Mouse (Mus musculus) limb, embryonic 10.5 days (tissue): ENCODE results near the gene Lancl3. TPM values are rescaled to one million over a fixed set of nuclear protein-coding genes. Genes with fewer than 3 reads are reported as not detected.
A peak's percentile ranks its signal among the peaks of the same experiment; 100 is the strongest.
"Not testable (repeated sequence)": the region's sequence is repeated elsewhere in the genome, so short reads cannot be mapped to it uniquely, and the experiment has no call there.

Source experiments
- DNase-seq: peaks from one replicate; pipeline ENCODE4 v3.0.0-alpha.2; 2017; ENCODE audit warnings: low spot score
- H3K27ac ChIP-seq: fragments of 300-500 bp; sonication (generic); 2 replicates; pipeline ENCODE4 v1.5.1; 2016; ENCODE audit warnings: mild to moderate bottlenecking
- H3K27me3 ChIP-seq: fragments of 300-500 bp; sonication (generic); 2 replicates; pipeline ENCODE4 v1.6.1; 2016; ENCODE audit warnings: low read depth, mild to moderate bottlenecking; ENCODE audit not compliant: poor library complexity, severe bottlenecking
- H3K36me3 ChIP-seq: fragments of 300-500 bp; sonication (generic); 2 replicates; pipeline ENCODE4 v1.6.1; 2016; ENCODE audit warnings: mild to moderate bottlenecking, moderate library complexity
- H3K4me1 ChIP-seq: fragments of 300-500 bp; sonication (generic); 2 replicates; pipeline ENCODE4 v1.6.1; 2016
- H3K4me3 ChIP-seq: fragments of 300-500 bp; sonication (generic); 2 replicates; pipeline ENCODE4 v1.5.1; 2016; ENCODE audit warnings: mild to moderate bottlenecking, moderate library complexity
- H3K9me3 ChIP-seq: fragments of 300-500 bp; sonication (generic); replicated peaks from 2 replicates; pipeline ENCODE4 v1.6.1; 2016; ENCODE audit warnings: mild to moderate bottlenecking
- WGBS: fragments of 180-500 bp; shearing (Covaris S2); methylation state at CpG from one replicate; pipeline ENCODE4 v1.1.7; 2016; 5-methylcytosine and 5-hydroxymethylcytosine counted together
- polyA plus RNA-seq: library from polyadenylated mRNA; unstranded; fragments of >200 nt; fragmentation: Nextera tagmentation; extraction: Ambion mirVana; gene quantifications from 2 replicates; pipeline ENCODE4 v1.2.1, GENCODE M21; 2016

Gene Lancl3
- polyA plus RNA-seq, 1 experiment from 2014 or later, result 0.18 TPM

DNA sequence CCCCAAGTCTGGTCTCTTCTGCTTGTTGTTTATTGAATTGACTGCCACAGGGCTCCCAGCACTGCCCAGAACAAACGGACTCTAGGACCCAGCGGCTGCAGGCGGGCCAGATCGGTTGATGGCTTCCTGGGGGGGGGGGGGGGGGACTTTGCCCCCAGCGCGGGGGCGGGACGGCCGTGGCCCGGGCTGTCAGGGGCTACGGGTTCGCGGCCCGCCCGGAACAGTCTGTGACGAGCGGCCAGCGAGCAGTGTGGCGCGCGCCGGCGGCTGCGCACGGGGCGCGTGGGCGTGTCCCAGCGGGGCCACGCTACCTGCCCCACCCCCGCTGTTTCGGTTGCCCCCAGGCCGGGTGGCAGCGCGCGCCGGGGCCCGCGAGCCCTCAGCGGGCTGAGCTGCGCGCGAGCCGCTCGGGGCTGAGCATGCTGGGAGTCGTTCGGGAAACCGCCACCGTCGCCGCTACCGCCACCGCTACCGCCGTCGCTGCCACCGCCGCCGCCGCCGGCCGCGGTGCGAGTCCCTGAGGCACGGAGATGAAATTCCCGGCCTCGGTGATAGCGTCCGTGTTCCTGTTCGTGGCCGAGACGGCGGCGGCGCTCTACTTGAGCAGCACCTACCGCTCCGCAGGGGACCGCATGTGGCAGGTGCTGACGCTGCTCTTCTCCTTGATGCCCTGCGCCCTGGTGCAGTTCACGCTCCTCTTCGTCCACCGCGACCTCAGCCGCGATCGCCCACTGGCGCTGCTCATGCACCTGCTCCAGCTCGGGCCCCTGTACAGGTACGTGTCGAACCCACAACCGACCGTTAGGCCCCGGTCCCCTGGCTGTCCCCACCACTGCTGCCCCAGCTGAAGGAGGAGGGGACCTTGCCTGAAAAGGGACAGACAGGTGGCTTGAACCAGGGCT, 73.0 kb downstream of the Lancl3 start, which contains the start of gene Xk:
Gene Xk, plus strand, starts transcription at position 297 of the 902 bp plus-strand sequence.
- Histone ChIP-seq H3K4me1 (no peaks in the 10 kb centered on the region), H3K36me3 (no peaks in the 10 kb centered on the region), H3K9me3 (no peaks in the 10 kb centered on the region), H3K27me3 (peaks cover 13% of the 10 kb centered on the region), H3K4me3 (peak within 1 kb of the TSS; percentile 61), H3K27ac (peak within 1 kb of the TSS; percentile 79)
- WGBS, result 8% methylated on average over 52 of the region's 94 CpGs
- peak; percentile 74 for DNase-seq

DNA sequence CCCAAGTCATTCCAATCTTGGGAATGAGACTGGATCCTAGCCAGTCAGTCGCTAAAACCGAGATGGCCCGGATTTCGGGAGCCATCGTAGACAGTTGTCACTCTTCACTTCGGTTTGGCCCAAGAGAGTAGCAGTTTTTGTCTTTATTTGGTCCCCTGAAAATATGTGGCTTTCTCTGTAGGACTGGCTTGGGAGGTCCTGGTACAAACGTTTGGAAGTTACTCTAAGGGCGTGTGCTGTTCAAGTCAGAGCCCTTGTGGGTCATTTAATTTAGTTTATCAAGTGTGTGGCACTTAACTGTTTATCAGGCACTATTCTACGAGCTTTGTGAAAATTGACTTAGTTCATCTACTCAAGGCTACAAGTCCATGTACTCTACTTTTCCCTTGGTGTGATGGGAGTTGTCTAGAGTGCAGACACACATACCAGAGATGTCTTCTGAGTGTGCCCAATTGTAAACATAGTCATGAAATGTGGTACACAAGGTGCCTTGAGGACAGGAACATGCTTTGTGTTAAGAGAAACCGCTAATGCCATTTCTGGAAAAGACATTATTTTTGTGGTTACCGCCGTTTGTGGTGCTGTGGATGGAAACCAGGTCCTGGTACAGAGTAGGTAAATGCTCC, 73.8 kb downstream of the Lancl3 start:
- no peaks in the 10 kb centered on the region for H3K9me3 ChIP-seq
- H3K4me3 ChIP-seq, result peak overlapping the region; percentile 61
- H3K4me1 ChIP-seq, result no peaks in the 10 kb centered on the region
- no peak for DNase-seq
- no peak overlapping the region for H3K27ac ChIP-seq
- WGBS, result 57% methylated on average over 12 of the region's 12 CpGs
- H3K36me3 ChIP-seq, result no peaks in the 10 kb centered on the region
- peaks cover 13% of the 10 kb centered on the region for H3K27me3 ChIP-seq

DNA sequence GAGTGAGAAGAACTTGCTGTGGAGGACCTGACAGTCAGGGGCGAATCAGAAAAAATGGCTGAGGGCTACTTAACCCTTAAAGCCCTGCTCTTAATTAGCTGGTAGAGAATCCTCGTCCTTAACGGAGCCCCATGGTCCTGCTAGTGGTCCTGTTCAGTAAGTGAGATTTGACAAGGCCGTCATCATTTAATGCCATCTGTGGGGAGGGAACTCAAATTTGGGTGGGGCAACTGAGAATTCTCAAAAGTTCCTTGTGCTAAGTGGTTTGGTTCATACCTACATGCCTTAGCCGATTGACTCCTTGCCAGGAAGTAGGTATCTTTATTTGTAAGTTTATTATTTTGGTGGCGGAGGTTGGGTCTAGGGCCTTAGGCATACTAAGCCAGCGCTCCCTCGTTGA, 74.6 kb downstream of the Lancl3 start:
- Histone ChIP-seq H3K4me3 (no peak overlapping the region), H3K4me1 (no peaks in the 10 kb centered on the region), H3K9me3 (no peaks in the 10 kb centered on the region), H3K27me3 (peaks cover 13% of the 10 kb centered on the region), H3K27ac (no peak overlapping the region), H3K36me3 (no peaks in the 10 kb centered on the region)
- no peak for DNase-seq
- WGBS, result 70% methylated on average over 8 of the region's 8 CpGs

DNA sequence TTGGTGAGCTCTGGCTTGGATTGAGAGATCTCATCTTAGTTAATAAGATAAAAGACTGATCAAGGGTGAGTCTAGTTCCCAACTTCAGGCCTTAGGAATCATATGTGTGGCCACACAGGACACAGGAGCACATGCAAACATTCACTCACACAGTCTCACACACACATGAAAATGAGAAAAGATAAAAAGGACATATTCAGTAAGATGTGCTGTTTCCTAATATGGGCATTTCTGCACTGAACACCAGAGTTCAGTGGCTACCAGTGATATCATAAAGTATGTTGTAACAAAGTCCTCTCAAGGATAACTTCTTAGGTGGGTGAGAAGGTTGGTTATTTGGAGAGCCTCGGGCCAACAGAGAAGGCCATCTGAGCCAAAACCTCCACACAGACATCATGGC, 83.8 kb downstream of the Lancl3 start, which contains the start of gene H2al1m:
Gene H2al1m, plus strand, starts transcription at position 301 of the 400 bp plus-strand sequence.
- not testable (repeated sequence) for H3K4me1 ChIP-seq, H3K27me3 ChIP-seq, H3K36me3 ChIP-seq, H3K27ac ChIP-seq, DNase-seq, H3K9me3 ChIP-seq, H3K4me3 ChIP-seq
- WGBS, result no CpG with 5 or more reads among the region's 1 CpGs

DNA sequence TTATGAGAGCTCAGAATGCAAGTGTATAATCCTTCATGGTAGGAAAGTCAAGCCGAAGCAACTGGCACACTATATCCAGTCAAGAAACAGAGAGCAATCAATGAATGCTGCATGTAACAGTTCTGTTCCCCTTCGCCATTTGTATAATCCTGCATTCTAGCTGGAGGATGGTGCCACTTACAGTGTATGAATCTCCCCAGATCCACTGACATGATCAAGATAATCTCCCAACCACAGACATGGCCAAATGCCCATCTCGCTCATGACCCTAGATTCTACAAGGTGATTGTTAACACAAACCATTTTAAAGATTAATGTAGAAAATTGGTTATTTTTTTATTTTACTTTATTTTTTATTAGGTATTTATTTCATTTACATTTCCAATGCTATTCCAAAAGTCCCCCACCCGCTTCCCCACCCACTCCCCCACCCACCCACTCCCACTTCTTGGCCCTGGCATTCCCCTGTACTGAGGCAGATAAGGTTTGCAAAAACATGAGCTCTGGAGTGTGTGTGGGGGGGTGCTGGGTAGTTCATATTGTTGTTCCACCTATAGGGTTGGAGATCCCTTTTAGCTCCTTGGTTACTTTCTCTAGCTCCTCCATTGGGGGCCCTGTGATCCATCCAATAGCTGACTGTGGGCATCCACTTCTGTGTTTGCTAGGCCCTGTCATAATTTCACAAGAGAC, 93.6 kb downstream of the Lancl3 start:
- WGBS, result 92% methylated on average over 4 of the region's 4 CpGs
- not testable (repeated sequence) for DNase-seq, H3K9me3 ChIP-seq, H3K27ac ChIP-seq, H3K4me1 ChIP-seq, H3K4me3 ChIP-seq, H3K27me3 ChIP-seq, H3K36me3 ChIP-seq

DNA sequence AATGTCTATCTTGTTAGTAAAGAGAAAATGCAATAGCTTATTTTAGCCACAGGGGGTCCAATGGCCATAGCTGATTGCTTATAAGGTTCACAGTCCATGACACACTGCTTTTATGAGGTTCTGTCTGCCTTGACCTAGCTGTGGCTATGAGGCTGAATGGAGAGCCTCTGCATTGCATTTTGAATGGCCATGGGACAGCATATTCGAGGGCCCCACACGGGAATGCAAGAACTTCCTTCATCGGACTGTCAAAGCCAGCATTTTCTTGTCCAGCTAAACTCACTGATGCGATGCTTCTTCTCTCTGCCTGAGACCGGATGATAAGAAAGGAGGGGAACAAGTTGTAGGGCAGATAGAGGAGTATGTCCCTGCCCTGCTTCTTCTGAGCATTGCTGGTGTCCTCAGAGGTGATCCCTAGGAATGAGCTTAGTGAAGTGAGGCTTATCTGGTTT, 98.7 kb downstream of the Lancl3 start:
- H3K36me3 ChIP-seq, result no peaks in the 10 kb centered on the region
- H3K4me3 ChIP-seq, result no peak overlapping the region
- no peak for DNase-seq
- H3K27me3 ChIP-seq, result no peaks in the 10 kb centered on the region
- no peak overlapping the region for H3K27ac ChIP-seq
- no peaks in the 10 kb centered on the region for H3K4me1 ChIP-seq
- 93% methylated on average over 5 of the region's 5 CpGs for WGBS
- H3K9me3 ChIP-seq, result no peaks in the 10 kb centered on the region

DNA sequence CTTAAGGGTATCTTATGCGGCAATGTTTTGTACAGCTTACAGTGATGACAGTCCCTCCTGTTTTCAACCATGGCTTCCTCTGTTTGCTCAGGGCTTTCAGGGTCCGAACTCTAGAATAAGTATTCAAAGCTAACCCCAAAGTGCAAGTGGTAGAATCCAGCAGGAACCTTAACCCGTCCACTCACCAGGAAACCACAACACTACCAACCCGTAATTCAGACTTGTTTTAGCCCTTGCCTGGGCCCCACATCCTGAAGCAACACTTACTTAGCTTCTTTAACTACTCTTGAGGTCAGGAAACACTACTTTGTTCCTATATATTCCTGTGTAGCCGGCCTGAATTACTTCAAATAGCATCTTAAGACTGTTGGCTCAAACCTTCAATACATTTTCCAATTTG, 103.1 kb downstream of the Lancl3 start:
- DNase-seq, result no peak
- Histone ChIP-seq H3K4me1 (no peaks in the 10 kb centered on the region), H3K27me3 (no peaks in the 10 kb centered on the region), H3K27ac (no peak overlapping the region), H3K9me3 (no peaks in the 10 kb centered on the region), H3K4me3 (no peak overlapping the region), H3K36me3 (no peaks in the 10 kb centered on the region)
- 85% methylated on average over 5 of the region's 5 CpGs for WGBS

DNA sequence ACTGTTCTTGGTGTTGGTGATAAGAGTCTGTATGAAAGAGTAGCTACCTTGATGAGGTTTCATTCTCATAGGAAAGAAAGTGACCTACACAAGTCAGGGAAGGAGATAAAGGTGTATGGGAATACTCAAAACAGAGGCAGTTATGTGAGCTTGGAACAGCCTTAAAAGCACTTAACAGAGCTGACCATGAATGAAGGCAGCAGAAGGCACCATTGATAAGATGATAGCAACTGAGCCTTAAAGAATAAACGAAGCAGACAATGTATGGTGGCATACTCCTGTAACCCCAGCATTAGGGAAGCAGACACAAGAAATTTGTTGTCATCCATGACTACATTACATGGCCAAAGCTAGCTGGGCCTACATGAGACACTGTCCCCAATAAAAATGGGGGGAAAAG, 103.8 kb downstream of the Lancl3 start:
- DNase-seq, result no peak
- H3K27ac ChIP-seq, result no peak overlapping the region
- no peaks in the 10 kb centered on the region for H3K4me1 ChIP-seq
- H3K4me3 ChIP-seq, result no peak overlapping the region
- no peaks in the 10 kb centered on the region for H3K36me3 ChIP-seq
- no peaks in the 10 kb centered on the region for H3K9me3 ChIP-seq
- no peaks in the 10 kb centered on the region for H3K27me3 ChIP-seq
- 83% methylated on average over 1 of the region's 1 CpGs for WGBS

DNA sequence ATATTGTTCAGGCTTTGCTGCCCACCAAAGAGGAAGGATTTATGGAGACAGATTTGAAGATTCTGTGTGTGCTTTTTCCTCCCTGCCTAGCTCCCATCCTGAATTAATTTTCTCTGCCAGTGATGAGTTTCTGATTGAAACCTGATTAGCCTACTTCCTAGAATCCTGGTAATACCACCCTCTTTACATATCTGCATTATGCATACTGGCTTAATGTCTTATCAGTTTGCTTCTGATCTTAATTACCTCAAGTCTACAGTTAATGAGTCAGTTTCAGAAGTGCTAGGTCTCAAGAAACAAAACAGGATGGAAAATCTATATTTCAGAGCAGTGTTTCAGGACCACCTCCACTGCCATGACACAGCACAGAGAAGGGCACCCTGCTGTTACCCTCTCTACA, 116.8 kb downstream of the Lancl3 start:
- H3K4me1 ChIP-seq, H3K27ac ChIP-seq, DNase-seq, H3K36me3 ChIP-seq, H3K27me3 ChIP-seq, H3K9me3 ChIP-seq, H3K4me3 ChIP-seq: not testable (repeated sequence)

Other genes with a start within 250 kb of the Lancl3 start
- not detected in 2 replicates for gene Fthl17b, start 236.9 kb upstream of the Lancl3 start, polyA plus RNA-seq
- not detected in 2 replicates for gene Fthl17c, start 223.3 kb upstream of the Lancl3 start, polyA plus RNA-seq
- not detected in 2 replicates for gene Fthl17d, start 213.1 kb upstream of the Lancl3 start, polyA plus RNA-seq
- gene Fthl17e, start 166.4 kb upstream of the Lancl3 start, polyA plus RNA-seq, result not detected in 2 replicates
- not detected in 2 replicates for gene Fthl17f, start 136.9 kb upstream of the Lancl3 start, polyA plus RNA-seq
- not detected in 2 replicates for gene 4930402K13Rik, start 95.3 kb upstream of the Lancl3 start, polyA plus RNA-seq
- gene Gm14862, start 57.0 kb downstream of the Lancl3 start, polyA plus RNA-seq, result not detected in 2 replicates
- gene Xk, start 72.9 kb downstream of the Lancl3 start, polyA plus RNA-seq, result 1.7 and 1.9 TPM in 2 replicates
- gene H2al1m, start 83.9 kb downstream of the Lancl3 start, polyA plus RNA-seq, result not detected in 2 replicates
- gene H2al1k, start 150.7 kb downstream of the Lancl3 start, polyA plus RNA-seq, result not detected in 2 replicates